Mouse (Mus musculus) ovary, adult 10 weeks (tissue): ENCODE data around the gene Tyr. TPM values are rescaled to one million over a fixed set of nuclear protein-coding genes. Genes with fewer than 3 reads are reported as not detected.

Source experiments
- polyA plus RNA-seq: library from polyadenylated mRNA; stranded (reverse); fragments of 350-450 nt; fragmentation: Illumina TruSeq; extraction: RNeasy Lipid Tissue Mini Kit (QIAGEN cat#74804); gene quantifications from one replicate; pipeline ENCODE4 v1.2.3, GENCODE M21; 2014

The Tyr gene
- 0.43 TPM for polyA plus RNA-seq

DNA sequence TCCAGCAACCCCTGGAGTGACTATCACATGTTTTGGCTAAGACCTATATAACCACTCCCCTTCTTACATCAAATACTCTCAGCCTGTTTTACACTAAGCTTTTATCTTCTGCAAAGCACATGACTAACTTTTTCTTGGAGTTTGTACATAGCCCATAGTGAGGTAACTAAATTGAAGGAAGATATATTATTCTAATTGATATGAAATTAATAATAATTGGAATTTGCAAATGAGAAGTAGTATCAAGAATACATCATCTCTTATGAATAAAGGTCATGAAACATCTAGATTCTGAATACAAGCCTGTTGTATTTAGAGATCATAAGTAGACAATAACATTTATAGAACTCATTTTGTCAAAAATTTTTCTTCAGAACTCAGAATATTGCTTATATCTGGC is at the start of gene Tyr:
Gene Tyr, minus strand, starts transcription at position 101 of the 400 bp plus-strand sequence.

Other genes with a start within 250 kb of the Tyr start
- 11.7 TPM for gene Nox4, start 247.4 kb downstream of the Tyr start, polyA plus RNA-seq
- gene Grm5, start 90.7 kb upstream of the Tyr start, polyA plus RNA-seq = not detected